Mouse (Mus musculus) frontal cortex, postnatal 36 days (tissue): ENCODE measurements around the gene Rtn2.
"Not testable (repeated sequence)": the region's sequence is repeated elsewhere in the genome, so short reads cannot be mapped to it uniquely, and the experiment has no call there.

ENCODE experiments used
- DNase-seq, 2 experiments: peaks; one replicate each; pipeline ENCODE4 v3.0.0; 2022; ENCODE audit warnings: low spot score in 2 of 2

The Rtn2 gene

DNA sequence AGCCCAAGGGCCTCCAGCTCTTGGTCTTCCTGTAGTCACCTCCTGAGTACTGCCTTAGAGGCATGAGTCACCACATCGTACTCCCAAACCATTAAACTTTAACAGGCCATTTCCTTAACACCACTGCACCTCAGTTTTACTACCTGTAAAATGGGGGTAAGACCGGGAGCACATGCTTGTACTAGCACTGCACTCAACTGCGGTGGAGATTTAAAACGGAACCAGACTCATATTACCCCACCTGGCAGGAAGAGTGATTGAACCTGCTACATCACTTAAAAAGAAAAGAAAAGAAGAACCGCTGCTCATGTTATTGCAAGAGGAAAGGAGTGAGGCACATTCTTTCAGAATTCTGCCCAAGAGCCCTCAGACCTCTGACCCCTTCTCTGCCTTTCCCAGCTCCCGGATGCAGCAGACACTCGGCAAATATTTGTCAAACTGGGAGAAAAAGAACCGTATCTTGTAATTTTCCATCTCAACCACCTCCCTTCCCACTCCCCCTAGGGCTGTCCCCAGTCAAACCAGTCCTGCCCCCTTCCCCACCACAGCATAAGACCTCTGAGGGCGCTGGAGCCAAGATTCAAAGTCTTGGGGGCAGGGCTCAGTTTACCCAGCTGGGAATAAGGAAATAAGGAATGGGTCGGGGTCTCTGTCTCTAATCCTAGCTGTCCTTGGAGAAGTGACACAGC is 13.3 kb upstream of the Rtn2 start:
- no peak for DNase-seq

DNA sequence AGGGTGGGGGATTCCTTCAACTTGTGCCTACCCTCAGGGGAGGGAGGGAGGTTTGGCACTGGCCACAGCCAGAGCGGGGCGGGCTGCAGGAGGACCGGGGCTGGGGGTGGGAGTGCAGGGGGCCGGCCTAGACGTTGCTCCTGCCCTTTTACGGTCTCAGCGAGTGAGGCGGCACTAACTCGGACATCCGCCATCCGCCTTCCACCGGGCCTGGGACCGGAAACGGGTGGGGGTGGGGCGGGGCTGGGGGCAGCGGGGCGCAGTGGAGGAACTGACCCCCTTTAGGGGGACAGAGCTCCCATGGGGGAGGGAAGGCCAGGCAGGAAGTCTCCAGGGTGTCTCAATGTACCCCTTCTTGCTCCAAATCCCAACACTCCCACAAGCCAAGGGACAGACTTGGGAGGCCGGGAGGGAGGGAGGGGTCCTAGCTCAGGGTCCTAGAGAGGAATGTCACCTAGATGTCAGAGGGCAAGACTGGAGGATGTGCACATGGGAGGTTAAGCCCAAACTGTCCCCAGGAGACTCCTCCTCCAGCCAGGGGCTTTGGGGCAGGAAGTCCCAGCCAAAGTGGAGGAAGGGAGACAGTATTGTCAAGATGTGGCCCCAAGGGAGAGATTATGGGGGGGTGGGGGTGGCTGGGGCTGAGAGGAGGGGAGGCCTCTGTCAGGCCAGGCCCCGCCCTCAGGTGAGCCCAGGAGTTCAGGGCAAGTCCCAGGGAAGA is 12.5 kb upstream of the Rtn2 start:
- no peak for DNase-seq

DNA sequence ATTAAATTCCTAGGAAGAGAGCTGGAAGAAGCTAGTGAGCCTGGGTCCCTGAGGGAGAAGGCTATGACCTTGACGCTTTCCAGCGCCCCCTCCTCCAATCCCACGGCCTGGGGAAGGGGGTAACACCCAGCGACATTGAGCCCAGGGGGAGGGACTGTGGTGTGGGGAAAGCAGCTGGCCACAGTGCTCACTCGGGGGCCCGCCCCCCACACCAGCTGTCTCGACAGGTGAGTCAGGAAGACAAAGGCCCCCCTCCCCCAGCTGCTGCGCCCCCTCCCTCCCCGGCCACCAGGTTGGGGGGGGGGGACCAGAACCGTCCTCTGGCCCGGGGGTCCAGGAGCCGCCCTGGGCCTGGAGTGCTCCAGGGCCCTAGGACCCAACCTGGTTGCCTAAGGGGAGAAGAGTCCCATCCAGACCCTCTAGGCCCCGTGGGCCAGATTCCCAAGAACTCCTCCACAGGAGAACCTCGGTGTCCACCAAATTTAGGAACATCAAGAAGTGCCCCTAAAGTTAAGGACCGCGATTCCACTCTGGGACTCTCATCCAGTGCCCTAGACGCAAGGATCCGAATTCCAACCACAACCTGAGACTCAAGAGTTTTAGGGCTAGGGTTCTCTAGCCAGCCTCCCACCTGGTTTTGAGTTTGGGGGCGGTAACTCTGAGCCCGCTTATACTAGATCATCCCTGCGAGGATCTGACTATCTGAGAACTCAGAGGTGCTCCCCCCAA is 11.8 kb upstream of the Rtn2 start:
- DNase-seq = no peak

DNA sequence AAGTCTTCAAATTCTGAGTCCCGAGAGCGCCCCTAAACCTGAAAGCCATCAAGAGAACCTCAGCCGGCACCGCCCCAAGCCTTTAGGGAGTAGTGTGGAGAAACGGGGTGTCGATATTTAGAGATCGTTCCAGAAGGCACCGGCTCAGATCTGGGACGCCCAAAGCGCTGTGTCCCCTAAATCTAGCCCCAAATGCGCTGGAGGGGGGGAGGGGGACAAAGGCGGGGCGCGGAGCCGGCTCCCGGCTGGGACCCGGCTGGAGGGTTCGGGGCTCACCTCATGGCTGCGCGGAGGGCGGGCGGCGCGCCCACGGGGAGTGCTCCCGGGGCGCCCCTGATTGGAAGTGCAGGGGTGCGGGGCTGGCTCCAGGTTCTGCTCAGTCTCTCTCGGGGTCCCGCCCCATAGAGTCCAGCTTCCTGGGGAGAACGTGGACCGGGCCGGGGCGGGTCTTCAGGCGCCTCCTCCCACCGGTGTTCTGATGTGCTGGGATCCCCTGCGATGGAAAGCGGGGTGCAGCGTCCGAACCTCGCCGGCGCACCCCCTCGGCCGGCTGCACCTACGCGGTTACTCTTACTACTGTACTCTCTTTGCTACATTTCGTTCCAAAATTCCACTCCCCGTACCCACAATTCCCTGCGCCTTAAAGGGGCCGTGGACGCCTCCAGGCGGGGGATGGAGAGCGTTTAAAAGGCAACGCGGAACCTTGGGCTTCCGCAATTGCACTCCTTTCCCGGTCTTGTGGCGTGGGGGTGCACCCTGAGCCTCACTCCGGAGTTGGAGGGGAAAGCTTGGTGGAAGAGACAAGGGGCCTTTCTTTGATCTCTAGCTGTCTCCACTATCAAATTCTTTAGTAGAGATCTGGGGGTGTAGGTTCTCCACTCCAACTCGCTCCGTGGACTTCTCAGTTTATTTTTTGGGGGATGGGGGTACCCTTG is 10.9 kb upstream of the Rtn2 start, which contains the start of gene Vasp:
Gene Vasp (minus strand): TSS at position 580 of the 935 bp plus-strand sequence.
- peak; percentile 87 to 89 for DNase-seq

DNA sequence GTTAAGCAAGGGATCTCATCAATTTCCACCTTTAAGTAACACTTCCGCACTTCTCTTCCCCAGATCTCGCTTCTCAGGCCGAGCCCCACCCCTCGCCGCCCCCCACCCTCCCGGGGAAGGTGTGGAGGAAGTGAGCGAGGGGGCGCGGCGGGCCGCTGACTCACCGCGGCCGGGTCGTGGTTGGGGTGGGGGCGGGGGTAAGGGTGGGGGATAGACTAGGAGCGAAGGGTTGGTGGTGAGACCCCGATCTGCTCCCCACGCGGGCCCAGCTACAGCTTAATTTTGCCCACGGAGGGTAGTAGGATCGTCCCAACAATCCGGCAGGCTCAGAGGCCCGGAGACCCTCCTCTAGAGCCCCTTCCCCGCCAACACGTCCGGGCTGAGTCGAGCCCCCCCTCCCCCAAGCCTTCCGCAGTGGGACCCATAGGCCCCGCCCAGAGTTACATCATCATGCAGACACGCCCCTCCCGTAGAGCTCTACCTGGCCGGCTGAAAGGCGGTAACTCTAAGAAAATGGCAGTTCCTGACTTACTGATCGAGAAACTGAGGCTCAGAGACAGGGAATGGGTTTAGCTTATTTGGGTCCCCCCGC is 10.2 kb upstream of the Rtn2 start:
- DNase-seq = no peak

DNA sequence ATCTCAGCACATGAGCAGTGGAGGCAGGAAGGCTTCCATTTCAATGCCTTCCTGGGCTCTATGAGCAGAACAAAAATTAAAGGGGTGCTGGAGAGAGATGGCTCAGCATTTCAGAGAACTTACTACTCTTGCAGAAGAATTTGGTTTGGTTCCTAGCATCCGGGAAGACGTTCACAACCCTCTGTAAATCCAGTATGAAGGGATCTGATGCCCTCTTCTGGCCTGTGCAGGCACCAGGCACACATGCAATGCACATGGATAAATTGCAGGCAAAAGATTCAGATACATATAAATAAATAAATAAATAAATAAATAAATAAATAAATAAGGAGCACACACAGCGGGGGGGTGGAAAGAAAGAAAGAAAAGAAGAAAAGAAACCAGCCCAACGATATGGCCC is 6.2 kb upstream of the Rtn2 start:
- no peak for DNase-seq

DNA sequence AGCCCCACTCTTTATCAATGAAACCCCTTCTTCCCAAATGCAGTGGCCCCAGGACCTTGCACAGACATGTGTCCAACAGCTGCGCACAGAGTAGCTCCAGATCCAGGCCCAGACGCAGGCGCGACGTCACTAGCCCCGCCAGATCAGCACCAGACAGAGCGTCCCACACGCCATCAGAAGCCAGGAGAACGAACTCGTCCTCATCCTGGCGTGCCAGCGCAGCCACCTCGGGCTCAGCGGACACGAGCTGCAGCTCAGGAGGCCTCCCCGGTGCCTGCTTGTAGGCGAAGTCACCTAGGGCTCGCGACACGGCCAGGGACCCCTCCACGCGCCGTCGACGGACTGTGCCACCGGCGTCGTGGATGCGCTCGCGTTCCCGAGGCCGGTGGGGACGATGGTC is 3.4 kb upstream of the Rtn2 start:
- no peak for DNase-seq

DNA sequence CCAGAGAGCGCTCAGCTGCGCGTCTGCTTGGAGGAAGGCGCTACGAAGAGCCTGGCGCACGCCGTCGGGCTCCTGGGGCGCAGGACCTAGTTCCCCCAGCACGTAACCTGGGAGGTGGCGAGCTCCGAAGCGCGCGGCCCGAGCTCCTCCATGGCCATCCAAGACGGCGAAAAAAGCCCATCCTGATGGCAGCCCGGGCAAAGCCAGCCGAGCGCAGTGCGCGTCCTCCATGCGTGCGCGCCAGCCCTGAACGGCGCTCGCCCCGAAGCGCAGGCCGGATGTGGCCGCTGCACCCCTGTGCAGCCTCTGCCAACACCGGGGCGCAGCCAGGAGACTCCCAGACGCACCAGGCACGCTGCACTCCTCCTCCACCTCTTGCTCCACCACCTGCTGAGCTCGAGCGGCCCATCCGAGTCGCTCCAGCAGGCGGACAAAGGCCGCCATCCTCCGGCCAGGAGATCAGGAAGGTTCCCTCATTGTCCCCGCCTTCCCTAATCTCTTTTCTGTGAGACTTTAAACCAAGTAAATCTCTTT is 2.8 kb upstream of the Rtn2 start, which contains the start of gene Ppm1n:
Gene Ppm1n (minus strand): TSS at position 484 of the 534 bp plus-strand sequence.
- no peak for DNase-seq

DNA sequence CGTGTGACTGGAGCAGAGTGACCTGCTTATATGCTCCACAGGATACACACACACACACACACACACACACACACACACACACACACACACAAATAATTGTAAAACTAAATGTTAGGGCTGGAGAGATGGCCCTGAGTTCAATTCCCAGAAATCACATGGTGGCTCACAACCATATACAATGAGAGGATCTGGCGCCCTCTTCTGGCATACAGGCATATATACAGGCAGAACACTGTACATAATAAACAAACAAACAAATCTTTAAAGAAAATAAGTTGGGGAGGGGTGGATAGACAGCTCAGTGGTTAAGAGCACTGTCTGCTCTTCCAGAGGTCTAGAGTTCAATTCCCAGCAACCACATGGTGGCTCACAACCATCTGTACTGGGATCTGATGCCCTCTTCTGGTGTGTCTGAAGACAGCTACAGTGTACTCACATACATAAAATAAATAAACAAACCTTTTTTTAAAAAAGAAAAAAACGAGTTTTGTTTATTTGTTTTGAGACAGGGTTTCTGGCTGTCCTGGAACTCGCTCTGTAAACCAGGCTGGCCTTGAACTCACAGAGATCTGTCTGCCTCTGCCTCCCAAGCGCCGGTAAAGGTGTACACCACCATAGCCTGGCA is 632 bp upstream of the Rtn2 start:
- DNase-seq = not testable (repeated sequence)

DNA sequence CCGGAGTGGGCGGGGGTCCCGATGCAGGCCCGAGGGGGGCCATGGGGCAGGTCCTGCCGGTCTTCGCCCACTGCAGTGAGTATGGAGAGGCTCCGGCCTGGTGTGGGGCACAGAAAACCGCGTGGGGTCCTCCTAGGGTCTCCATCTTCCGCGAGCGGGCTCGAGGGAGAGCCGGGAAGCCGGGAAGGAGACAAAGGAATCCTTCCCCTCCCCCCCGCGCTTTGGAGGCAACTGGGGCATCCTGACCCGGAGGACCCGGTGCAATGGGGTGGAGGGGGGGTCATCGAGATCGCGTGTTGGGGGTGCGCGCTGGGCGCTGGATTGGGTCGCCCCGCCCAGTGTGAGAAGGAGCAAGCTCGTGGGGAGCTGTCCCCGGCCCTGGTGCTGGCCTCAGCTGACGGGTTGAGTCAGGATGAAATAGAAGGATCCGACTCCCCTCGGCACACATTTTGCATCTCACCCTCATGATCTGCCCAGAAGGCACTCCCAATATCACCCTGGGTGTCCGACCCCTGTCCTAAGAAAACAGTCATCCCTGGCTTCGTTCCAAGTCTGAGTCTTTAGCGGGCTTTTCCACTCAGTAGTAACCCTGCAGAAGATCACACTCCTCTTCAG is 474 bp downstream of the Rtn2 start:
- peak in 1 of 2 experiments; percentile 49 for DNase-seq

DNA sequence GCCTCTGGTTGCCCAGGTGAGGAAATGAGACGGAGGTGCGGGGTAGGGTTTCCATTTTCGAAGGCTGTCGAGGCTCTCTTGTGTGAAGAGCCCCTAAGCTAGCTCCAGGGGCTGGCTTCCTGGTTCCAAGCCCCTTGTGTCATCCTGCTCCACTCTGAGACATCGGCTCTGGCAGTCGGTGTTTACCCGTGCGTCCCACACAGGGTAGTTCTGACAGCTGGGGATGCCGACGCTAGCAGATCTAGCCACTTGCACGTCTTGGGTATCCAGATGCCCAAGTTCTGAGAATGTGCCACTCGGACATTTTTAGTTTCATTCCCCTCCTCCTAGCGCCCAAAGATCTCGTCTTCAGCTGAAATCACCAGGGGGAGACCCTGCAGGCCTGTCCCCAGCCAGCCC is 981 bp downstream of the Rtn2 start:
- DNase-seq = peak in 1 of 2 experiments; percentile 54

DNA sequence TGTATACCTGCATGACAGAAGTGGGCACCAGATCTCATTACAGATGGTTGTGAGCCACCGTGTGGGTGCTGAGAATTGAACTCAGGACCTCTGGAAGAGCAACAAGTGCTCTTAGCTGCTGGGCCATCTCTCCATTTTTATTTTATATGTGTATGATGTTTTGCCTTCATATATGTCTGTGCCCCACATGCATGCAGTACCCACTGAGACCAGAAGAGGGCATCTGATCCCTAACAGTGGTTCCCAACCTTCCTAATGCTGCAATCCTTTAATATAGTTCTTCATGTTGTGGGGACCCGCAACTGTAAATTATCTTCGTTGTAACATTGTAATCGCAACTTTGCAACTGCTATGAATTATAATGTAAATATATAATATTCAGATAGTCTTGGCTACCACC is 2.3 kb downstream of the Rtn2 start:
- peak in 1 of 2 experiments; percentile 63 for DNase-seq

DNA sequence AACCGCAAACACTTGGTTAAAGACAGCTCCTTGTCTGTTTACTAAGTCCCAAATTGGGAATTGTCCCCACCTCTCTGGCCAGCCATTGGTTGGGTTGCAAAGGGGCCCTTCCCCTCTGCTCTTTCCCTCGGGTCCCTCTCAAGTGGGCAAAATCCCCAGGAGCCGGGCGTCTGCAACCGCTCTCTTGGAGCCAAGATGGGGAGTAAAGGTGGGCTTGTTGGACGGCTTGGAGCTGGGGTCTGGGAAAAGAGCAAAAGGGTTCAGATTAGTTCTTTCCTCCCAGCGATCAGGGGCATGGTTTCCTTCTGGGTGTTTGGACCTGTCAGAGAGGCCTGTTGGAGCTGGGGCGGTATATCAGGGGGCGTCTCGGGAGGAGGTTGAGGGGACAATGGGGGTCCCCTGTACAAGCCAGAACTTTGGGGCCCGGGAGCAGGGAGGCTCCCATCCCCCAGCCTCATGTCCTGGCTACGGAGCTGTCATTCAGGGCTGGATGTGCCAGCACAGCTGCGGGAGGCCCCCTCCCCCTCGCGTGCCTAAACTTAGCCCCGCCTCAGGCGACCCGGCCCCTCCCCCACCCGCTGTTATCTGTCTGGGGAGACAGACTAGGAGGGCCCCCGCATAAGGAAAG is 8.7 kb downstream of the Rtn2 start:
- no peak for DNase-seq

DNA sequence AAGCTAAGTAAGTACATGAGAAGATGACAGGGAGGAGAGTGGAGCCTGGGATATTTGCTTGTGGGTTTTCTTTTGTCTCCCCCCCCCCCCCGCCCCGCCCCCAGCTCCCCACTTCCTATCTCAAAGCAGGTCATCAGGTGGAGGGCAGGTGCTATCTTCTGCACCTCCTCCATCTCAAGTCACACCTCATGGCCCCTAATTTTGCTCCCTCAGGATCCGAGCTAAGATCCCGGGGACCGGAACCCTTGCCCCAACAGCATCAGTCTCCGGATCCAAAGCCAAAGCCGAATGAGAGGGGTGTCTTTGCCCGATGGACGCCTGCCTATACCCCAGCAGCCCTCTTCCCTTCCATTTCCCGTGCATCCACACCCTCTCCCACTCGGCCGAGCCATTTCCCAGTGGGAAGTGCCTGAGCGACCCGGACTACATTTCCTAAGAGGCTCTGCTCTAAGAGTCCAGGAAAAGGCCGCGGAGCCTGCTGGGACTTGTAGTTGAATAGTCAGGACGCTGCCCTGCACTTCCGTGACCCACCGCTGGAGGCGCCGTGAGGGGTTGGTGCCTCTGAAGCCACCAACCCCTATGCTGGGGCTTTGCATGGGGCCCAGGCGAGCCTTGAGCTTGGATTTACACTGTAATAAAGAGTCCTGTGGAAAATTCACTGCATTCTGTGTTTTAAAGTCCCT is 13.2 kb downstream of the Rtn2 start:
- peak; percentile 97 to 98 for DNase-seq

DNA sequence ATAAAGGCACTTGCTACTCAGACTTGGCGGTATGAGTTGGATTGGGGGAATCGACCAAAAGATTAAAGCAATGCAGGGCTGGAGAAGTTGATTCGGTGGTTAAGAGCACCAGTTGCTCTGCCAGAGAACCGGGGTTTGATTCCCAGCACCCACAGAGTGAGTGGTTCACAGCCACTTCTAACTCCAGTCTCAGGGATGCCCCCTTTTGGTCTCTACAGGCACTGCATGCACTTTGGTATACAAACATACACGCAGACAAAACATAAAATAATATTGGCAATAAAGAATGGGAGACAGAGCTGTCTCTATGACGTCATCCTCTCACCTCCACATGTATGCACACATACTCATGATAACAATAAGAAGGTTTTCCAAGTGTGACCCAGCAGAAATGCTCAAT is 14.6 kb downstream of the Rtn2 start:
- no peak for DNase-seq

DNA sequence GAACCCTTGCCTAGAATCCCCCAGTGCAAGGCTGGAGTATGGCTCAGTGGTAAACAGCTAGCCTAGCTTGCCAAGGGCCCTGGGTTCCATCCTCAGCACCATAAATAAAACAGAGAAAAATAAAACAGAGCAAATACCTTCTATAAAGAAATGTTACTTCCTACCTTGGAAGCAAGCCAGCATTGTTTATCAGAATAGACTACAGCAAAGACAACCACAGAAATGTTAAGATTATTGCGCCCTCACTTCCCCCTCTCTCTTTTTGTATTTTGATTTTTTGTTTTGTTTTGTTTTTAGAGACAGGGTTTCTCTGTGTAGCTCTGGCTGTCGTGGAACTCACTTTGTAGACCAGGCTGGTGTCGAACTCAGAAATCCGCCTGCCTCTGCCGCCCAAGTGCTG is 15.4 kb downstream of the Rtn2 start:
- DNase-seq = no peak

DNA sequence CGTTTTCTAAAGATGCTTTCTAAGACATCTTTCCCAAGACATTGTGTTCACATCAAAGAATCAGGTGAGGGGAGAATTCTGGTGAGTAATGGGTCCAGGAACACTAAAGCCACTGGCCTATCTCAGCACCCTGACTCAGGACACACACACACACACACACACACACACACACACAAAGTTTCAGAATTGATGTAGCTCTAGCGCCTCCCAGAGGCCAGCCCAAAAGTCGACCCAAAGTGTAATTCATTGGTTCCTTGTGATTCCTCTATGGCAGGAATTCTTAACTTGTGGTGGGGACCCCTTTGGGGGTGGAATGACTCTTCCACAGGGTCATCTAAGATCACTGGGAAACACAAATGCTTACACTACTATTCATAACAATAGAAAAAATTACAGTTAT is 16.8 kb downstream of the Rtn2 start:
- DNase-seq = peak in 1 of 2 experiments; percentile 54

DNA sequence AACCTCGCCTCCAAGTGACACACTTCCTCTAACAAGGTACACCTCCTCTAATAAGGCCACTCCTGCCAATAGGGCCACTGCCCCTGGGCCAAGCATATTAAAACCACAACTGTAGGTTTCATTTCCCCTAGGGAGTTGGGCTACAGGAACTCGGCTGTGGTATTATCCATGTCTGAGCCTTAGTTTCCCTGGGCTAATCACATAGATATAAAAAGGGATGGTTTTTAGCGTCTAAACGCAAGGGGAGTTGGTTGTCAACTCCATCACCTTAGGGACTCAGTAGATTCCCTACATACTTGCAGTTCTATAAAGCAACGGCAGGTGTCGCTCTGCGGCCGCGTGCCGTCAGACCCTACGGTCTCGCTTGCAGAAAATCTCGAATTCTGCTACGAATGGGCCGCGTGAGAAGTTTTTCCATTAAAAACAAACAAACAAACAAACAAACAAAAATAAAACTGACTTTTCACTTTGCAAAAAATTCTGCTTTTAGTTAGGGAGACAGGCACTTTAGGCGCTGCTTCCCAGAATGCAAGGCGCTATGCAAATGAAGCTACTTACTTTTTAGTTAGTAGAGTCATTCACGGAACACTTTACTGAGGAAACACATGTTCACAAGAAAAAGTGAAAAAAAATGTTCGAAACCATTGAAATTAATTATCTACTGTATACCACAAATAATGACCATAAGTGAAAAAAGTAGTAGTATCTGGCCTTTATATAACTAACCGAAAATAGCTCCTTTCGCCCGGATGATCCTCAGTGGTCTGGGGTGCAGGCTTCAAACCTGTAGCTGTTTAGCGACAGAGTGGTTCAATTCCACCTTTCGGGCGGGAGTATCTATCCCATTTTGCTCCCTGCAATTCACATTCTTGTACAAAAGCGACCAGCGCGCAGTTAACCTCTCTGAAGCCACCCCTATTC is 18.3 kb downstream of the Rtn2 start:
- DNase-seq = peak; percentile 75 to 82
